Mouse (Mus musculus) adrenal gland, adult 10 weeks (tissue): ENCODE data around the gene Gm16440. TPM values are rescaled to one million over a fixed set of nuclear protein-coding genes. Genes with fewer than 3 reads are reported as not detected.

Experiments used
- polyA plus RNA-seq: library from polyadenylated mRNA; stranded (reverse); fragments of 350-450 nt; fragmentation: Illumina TruSeq; extraction: RNeasy Lipid Tissue Mini Kit (QIAGEN cat#74804); gene quantifications from one replicate; pipeline ENCODE4 v1.2.3, GENCODE M21; 2014; ENCODE audit warnings: low read depth, low replicate concordance

Gene Gm16440
- polyA plus RNA-seq, result not detected

DNA sequence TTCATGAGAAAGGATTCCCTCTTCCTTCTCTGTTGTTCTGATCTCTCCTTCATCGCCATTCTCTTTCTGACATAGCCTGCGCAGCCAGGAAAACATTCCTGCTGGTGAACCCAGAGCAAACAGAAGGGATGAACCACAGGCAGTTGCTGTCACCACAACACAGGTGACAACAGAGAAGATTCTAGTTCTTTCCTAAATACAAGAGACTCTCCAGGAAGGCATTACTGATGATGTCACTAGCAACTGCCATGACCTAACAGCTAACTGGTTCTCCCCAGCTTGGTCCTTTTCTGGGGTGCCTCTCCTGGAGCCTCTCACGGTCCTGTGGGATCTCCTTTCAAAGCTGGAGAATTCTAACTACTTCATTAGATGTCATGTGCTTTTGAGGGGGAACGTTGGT is at the start of gene Gm16440:
Gm16440 (minus strand) TSS at position 101 of the 400 bp plus-strand sequence.

DNA sequence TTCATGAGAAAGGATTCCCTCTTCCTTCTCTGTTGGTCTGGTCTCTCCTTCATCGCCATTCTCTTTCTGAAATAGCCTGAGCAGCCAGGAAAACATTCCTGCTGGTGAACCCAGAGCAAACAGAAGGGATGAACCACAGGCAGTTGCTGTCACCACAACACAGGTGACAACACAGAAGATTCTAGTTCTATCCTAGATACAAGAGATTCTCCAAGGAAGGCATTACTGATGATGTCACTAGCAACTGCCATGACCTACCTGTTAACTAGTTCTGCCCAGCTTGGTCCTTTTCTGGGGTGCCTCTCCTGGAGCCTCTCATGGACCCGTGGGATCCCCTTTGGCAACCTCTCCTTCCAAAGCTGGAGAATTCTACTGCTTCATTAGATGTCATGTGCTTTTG is 22.3 kb upstream of the Gm16440 start, which contains the start of gene Gm3591:
Gm3591 (minus strand) TSS at position 101 of the 400 bp plus-strand sequence.

DNA sequence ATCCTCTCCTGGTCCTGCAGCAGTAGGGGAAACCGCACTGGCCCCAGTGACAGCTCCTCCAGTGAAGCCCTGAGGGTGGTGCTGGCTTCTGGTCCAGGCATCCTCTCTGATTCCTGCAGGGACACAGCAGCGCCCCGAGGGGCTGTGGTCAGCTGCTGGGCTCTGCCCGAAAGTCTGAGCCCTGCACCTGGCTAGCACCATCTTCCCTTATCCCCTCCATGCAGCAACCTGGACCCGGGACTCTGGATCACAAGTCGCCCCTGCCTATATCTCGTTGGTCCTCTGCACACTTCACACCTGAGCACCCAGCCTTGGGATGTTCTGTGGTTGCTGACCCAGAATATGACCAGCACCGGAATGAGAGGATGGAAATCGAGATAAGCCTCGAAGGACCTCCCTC is 46.5 kb downstream of the Gm16440 start, which contains the start of gene Gm3618:
Gm3618 (minus strand) TSS at position 101 of the 400 bp plus-strand sequence.

Other genes starting within 250 kb of the Gm16440 start
- not detected for gene Gm21560, start 171.0 kb downstream of the Gm16440 start, polyA plus RNA-seq
- gene Gm3411, start 103.1 kb downstream of the Gm16440 start, polyA plus RNA-seq, result not detected
- not detected for gene Gm21103, start 85.5 kb downstream of the Gm16440 start, polyA plus RNA-seq
- gene Gm3618, start 46.6 kb downstream of the Gm16440 start, polyA plus RNA-seq, result not detected
- gene Gm3591, start 22.2 kb upstream of the Gm16440 start, polyA plus RNA-seq, result not detected
- gene Gm3594, start 54.3 kb upstream of the Gm16440 start, polyA plus RNA-seq, result not detected
- gene Gm8356, start 147.0 kb upstream of the Gm16440 start, polyA plus RNA-seq, result not detected
- not detected for gene Gm3629, start 200.3 kb upstream of the Gm16440 start, polyA plus RNA-seq
- not detected for gene Gm3460, start 232.1 kb upstream of the Gm16440 start, polyA plus RNA-seq